Mouse (Mus musculus) limb, embryonic 14.5 days (tissue): Measurements from ENCODE around the gene Tmem109. TPM values are rescaled to one million over a fixed set of nuclear protein-coding genes. Genes with fewer than 3 reads are reported as not detected.

Source experiments
- ATAC-seq: fragments of 200-750 bp; cut with Nextera tagmentation; 2 replicates; pipeline ENCODE4 v1.8.0; 2017; ENCODE audit warnings: low read depth, moderate number of reproducible peaks, moderate TSS enrichment; ENCODE audit not compliant: low FRiP score
- DNase-seq: peaks from one replicate; pipeline ENCODE4 v3.0.0-alpha.2; 2015; ENCODE audit warnings: low spot score
- H3K27ac ChIP-seq: fragments of 300-500 bp; sonication (generic); replicated peaks from 2 replicates; pipeline ENCODE4 v1.5.1; 2014; ENCODE audit warnings: low read depth, mild to moderate bottlenecking, low read length, moderate library complexity, mixed read lengths
- H3K27me3 ChIP-seq: fragments of 300-500 bp; sonication (generic); 2 replicates; pipeline ENCODE4 v1.6.1; 2014; ENCODE audit warnings: low read length, mixed read lengths; ENCODE audit not compliant: control insufficient read depth, insufficient read depth
- H3K36me3 ChIP-seq: fragments of 300-500 bp; sonication (generic); 2 replicates; pipeline ENCODE4 v1.6.1; 2014; ENCODE audit warnings: mild to moderate bottlenecking, low read length, moderate library complexity, mixed read lengths; ENCODE audit not compliant: control insufficient read depth, insufficient read depth
- H3K4me1 ChIP-seq: fragments of 300-500 bp; sonication (generic); 2 replicates; pipeline ENCODE4 v1.6.1; 2014; ENCODE audit warnings: antibody characterized with exemption, low read length, mixed read lengths; ENCODE audit not compliant: control insufficient read depth, insufficient read depth
- H3K4me2 ChIP-seq: fragments of 300-500 bp; sonication (generic); replicated peaks from 2 replicates; pipeline ENCODE4 v1.6.1; 2014; ENCODE audit warnings: low read depth, mild to moderate bottlenecking, low read length, moderate library complexity; ENCODE audit not compliant: severe bottlenecking
- H3K4me3 ChIP-seq: fragments of 300-500 bp; sonication (generic); replicated peaks from 2 replicates; pipeline ENCODE4 v1.5.1; 2014; ENCODE audit warnings: low read length
- H3K9ac ChIP-seq: fragments of 300-500 bp; sonication (generic); 2 replicates; pipeline ENCODE4 v1.6.1; 2014; ENCODE audit warnings: mild to moderate bottlenecking, low read depth, low read length, moderate library complexity; ENCODE audit not compliant: severe bottlenecking
- H3K9me3 ChIP-seq: fragments of 300-500 bp; sonication (generic); 2 replicates; pipeline ENCODE4 v1.6.1; 2016; ENCODE audit warnings: low read length; ENCODE audit not compliant: control insufficient read depth
- POLR2A ChIP-seq: fragments of 200-500 bp; IDR thresholded peaks from 2 replicates; pipeline ENCODE4 v1.8.0; 2012; ENCODE audit warnings: inconsistent platforms, mild to moderate bottlenecking, moderate library complexity, borderline replicate concordance; ENCODE audit not compliant: insufficient read depth, insufficient read length; ENCODE audit errors: extremely low read depth
- WGBS: fragments of 180-500 bp; shearing (Covaris S2); extraction: QIAGEN DNeasy Blood & Tissue Kit; methylation state at CpG from one replicate; pipeline ENCODE4 v1.1.7; 2014; 5-methylcytosine and 5-hydroxymethylcytosine counted together
- polyA plus RNA-seq, 2 experiments: library from polyadenylated mRNA; depleted of rRNA in 1 of 2; stranded (reverse) in 1 of 2; unstranded in 1 of 2; fragments of >200 nt; fragmentation: Nextera tagmentation in 1 of 2; extraction: Ambion mirVana in 1 of 2; gene quantifications; 2 replicates each; pipeline versions ENCODE4 v1.2.1 to v1.2.3; 2012 to 2014

The Tmem109 gene
- polyA plus RNA-seq, 2 experiments, result 106 to 128 TPM

DNA sequence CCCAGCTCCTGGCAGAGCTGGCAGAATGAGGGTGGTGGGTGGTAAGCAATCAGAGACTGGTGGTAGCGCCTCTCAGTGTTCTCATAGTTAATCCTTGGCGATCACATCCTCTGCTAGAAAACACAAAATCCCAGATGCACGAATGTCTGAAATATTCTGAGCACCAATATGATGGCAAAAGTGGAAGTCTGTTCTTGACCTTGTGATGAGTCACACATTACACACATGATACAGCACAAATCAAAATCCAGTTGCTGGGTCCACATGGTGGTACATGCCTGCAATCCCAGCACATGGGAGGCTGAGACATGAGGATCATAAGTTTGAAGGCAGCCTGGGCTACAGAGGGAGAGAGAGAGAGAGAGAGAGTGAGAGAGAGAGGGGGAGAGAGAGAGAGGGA is 39.3 kb upstream of the Tmem109 start:
- Histone ChIP-seq H3K9ac (no peak overlapping the region), H3K4me2 (no peak overlapping the region), H3K27ac (no peak overlapping the region), H3K9me3 (no peaks in the 10 kb centered on the region), H3K4me1 (0 out of 2 replicates have a peak, but pooled peaks cover 4% of the 10 kb centered on the region), H3K27me3 (no peaks in the 10 kb centered on the region), H3K4me3 (no peak overlapping the region), H3K36me3 (no peaks in the 10 kb centered on the region)
- DNase-seq (no peak), ATAC-seq (no peak)
- no peak for TF ChIP-seq POLR2A
- WGBS, result 80% methylated on average over 3 of the region's 3 CpGs

GRCm38 (mm10) chr19:10920532-10920931 is 38.7 kb upstream of the Tmem109 start, which contains the start of gene Zp1:
Gene Zp1, minus strand, starts transcription at chr19:10920632.
- H3K36me3 ChIP-seq, result no peaks in the 10 kb centered on the region
- H3K4me3 ChIP-seq, result no peak within 1 kb of the TSS
- TF ChIP-seq POLR2A, result no peak
- H3K9me3 ChIP-seq, result no peaks in the 10 kb centered on the region
- no peak within 1 kb of the TSS for H3K9ac ChIP-seq
- H3K27ac ChIP-seq, result no peak within 1 kb of the TSS
- WGBS, result 65% methylated on average over 2 of the region's 2 CpGs
- no peaks in the 10 kb centered on the region for H3K27me3 ChIP-seq
- no peak for DNase-seq
- ATAC-seq, result no peak
- H3K4me2 ChIP-seq, result no peak within 1 kb of the TSS
- H3K4me1 ChIP-seq, result 0 out of 2 replicates have a peak, but pooled peaks cover 4% of the 10 kb centered on the region

- DNase-seq (no peak), ATAC-seq (no peak)
- H3K27ac ChIP-seq, result no peak overlapping the region
- no peak for TF ChIP-seq POLR2A
- H3K9me3 ChIP-seq, result no peaks in the 10 kb centered on the region
- no peaks in the 10 kb centered on the region for H3K4me1 ChIP-seq
- WGBS, result 86% methylated on average over 10 of the region's 10 CpGs
- H3K4me3 ChIP-seq, result no peak overlapping the region
- H3K9ac ChIP-seq, result no peak overlapping the region
- no peak overlapping the region for H3K4me2 ChIP-seq
- no peaks in the 10 kb centered on the region for H3K36me3 ChIP-seq
- no peaks in the 10 kb centered on the region for H3K27me3 ChIP-seq
These were observed 36.7 kb upstream of the Tmem109 start for GRCm38 (mm10) chr19:10918321-10918991.

GRCm38 (mm10) chr19:10916506-10916905 is 34.7 kb upstream of the Tmem109 start:
- Histone ChIP-seq H3K4me1 (no peaks in the 10 kb centered on the region), H3K9ac (no peak overlapping the region), H3K36me3 (no peaks in the 10 kb centered on the region), H3K27ac (no peak overlapping the region), H3K4me2 (no peak overlapping the region), H3K9me3 (no peaks in the 10 kb centered on the region), H3K4me3 (no peak overlapping the region), H3K27me3 (no peaks in the 10 kb centered on the region)
- TF ChIP-seq POLR2A, result no peak
- ATAC-seq (no peak), DNase-seq (no peak)
- WGBS, result 62% methylated on average over 5 of the region's 5 CpGs

DNA sequence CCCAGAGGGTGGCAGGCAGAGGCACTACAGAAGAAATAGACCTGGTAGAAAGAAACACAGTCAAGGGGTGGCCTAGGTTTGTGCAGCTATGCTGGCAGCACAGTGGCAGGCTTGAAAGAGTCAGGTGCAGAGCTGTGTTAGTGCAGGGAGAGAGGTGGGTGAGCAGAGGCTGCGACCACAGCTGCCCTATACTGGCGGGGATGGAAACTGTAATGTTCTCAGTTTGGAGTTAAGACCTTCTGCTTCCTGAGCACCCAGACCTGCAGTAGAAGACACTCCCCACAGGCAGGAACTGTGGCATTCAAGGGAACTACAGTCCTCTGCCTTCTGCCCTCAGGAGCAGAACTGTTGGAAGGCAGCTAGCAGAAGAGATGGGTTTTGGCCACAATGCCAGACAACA is 33.1 kb upstream of the Tmem109 start:
- Histone ChIP-seq H3K36me3 (no peaks in the 10 kb centered on the region), H3K27ac (no peak overlapping the region), H3K27me3 (no peaks in the 10 kb centered on the region), H3K9me3 (no peaks in the 10 kb centered on the region), H3K4me1 (peaks cover 4% of the 10 kb centered on the region; the same call in 1 of the 2 replicates), H3K9ac (no peak overlapping the region), H3K4me2 (no peak overlapping the region), H3K4me3 (no peak overlapping the region)
- ATAC-seq (no peak), DNase-seq (no peak)
- 38% methylated on average over 2 of the region's 2 CpGs for WGBS
- TF ChIP-seq POLR2A, result no peak
